Mouse (Mus musculus) CD4-positive, CD25-positive, alpha-beta regulatory T cell, adult 4 months (primary cell): ENCODE measurements around the gene Nrg3. TPM values are rescaled to one million over a fixed set of nuclear protein-coding genes. Genes with fewer than 3 reads are reported as not detected.

Source experiments
- ATAC-seq: one replicate; pipeline ENCODE4 v1.8.0; 2017
- polyA plus RNA-seq, 2 experiments: library from polyadenylated mRNA; unstranded; fragments of 100-300 nt; shearing (Covaris generic); gene quantifications; one replicate each; pipeline ENCODE4 v1.2.1; 2017

Nrg3 gene
- polyA plus RNA-seq, 2 experiments from 2014 or later, result not detected

- ATAC-seq, result no peak
These were observed 536.3 kb downstream of the Nrg3 start for GRCm38 (mm10) chr14:38936483-38937054.

GRCm38 (mm10) chr14:38923652-38924051 lies 549.2 kb downstream of the Nrg3 start:
- no peak for ATAC-seq

GRCm38 (mm10) chr14:38920800-38921199 lies 552.1 kb downstream of the Nrg3 start:
- ATAC-seq, result no peak

- ATAC-seq, result no peak
These were observed 602.3 kb downstream of the Nrg3 start for GRCm38 (mm10) chr14:38870591-38870990.

- no peak for ATAC-seq
These were observed 625.3 kb downstream of the Nrg3 start for GRCm38 (mm10) chr14:38847566-38847965.

- no peak for ATAC-seq
These were observed 625.8 kb downstream of the Nrg3 start for GRCm38 (mm10) chr14:38847091-38847490.

- ATAC-seq, result no peak
These were observed 637.9 kb downstream of the Nrg3 start for GRCm38 (mm10) chr14:38835006-38835405.

- no peak for ATAC-seq
These were observed 648.0 kb downstream of the Nrg3 start for GRCm38 (mm10) chr14:38824891-38825290.

- no peak for ATAC-seq
These were observed 675.9 kb downstream of the Nrg3 start for GRCm38 (mm10) chr14:38797027-38797426.

- ATAC-seq, result no peak
These were observed 697.4 kb downstream of the Nrg3 start for GRCm38 (mm10) chr14:38775291-38776116.

- ATAC-seq, result no peak
These were observed 698.1 kb downstream of the Nrg3 start for GRCm38 (mm10) chr14:38774811-38775210.

- ATAC-seq, result no peak
These were observed 742.4 kb downstream of the Nrg3 start for GRCm38 (mm10) chr14:38730465-38730864.

- no peak for ATAC-seq
These were observed 769.0 kb downstream of the Nrg3 start for GRCm38 (mm10) chr14:38703894-38704293.

GRCm38 (mm10) chr14:38702596-38703393 lies 770.1 kb downstream of the Nrg3 start:
- ATAC-seq, result no peak

- ATAC-seq, result no peak
These were observed 771.5 kb downstream of the Nrg3 start for GRCm38 (mm10) chr14:38701413-38701812.

- ATAC-seq, result no peak
These were observed 771.9 kb downstream of the Nrg3 start for GRCm38 (mm10) chr14:38700972-38701371.

- ATAC-seq, result no peak
These were observed 812.9 kb downstream of the Nrg3 start for GRCm38 (mm10) chr14:38659973-38660372.

- no peak for ATAC-seq
These were observed 835.8 kb downstream of the Nrg3 start for GRCm38 (mm10) chr14:38637070-38637469.

GRCm38 (mm10) chr14:38630114-38630513 lies 842.8 kb downstream of the Nrg3 start:
- ATAC-seq, result no peak

- no peak for ATAC-seq
These were observed 843.2 kb downstream of the Nrg3 start for GRCm38 (mm10) chr14:38629671-38630070.

GRCm38 (mm10) chr14:38628862-38629619 lies 843.8 kb downstream of the Nrg3 start:
- ATAC-seq, result no peak

- ATAC-seq, result no peak
These were observed 855.9 kb downstream of the Nrg3 start for GRCm38 (mm10) chr14:38616969-38617368.

- no peak for ATAC-seq
These were observed 875.2 kb downstream of the Nrg3 start for GRCm38 (mm10) chr14:38597735-38598134.
